Mouse (Mus musculus) lung, postnatal 0 days (tissue): ENCODE results near the gene Igf2bp1. TPM values are rescaled to one million over a fixed set of nuclear protein-coding genes. Genes with fewer than 3 reads are reported as not detected.
A peak's percentile ranks its signal among the peaks of the same experiment; 100 is the strongest.

Experiments
- ATAC-seq: fragments of 200-750 bp; cut with Nextera tagmentation; 2 replicates; pipeline ENCODE4 v1.8.0; 2017; ENCODE audit warnings: moderate library complexity
- DNase-seq: peaks from one replicate; pipeline ENCODE4 v3.0.0-alpha.2; 2016; ENCODE audit warnings: low spot score
- H3K27ac ChIP-seq: fragments of 300-500 bp; sonication (generic); 2 replicates; pipeline ENCODE4 v1.5.1; 2014; ENCODE audit warnings: antibody characterized with exemption, mild to moderate bottlenecking, low read length, mixed read lengths
- H3K27me3 ChIP-seq: fragments of 300-500 bp; sonication (generic); replicated peaks from 2 replicates; pipeline ENCODE4 v1.6.1; 2014; ENCODE audit warnings: low read length, mixed read lengths; ENCODE audit not compliant: insufficient read depth
- H3K36me3 ChIP-seq: fragments of 300-500 bp; sonication (generic); 2 replicates; pipeline ENCODE4 v1.6.1; 2014; ENCODE audit warnings: low read length, mixed read lengths; ENCODE audit not compliant: insufficient read depth
- H3K4me1 ChIP-seq: fragments of 300-500 bp; sonication (generic); 2 replicates; pipeline ENCODE4 v1.6.1; 2014; ENCODE audit warnings: antibody characterized with exemption, low read depth, low read length, mixed read lengths; ENCODE audit not compliant: insufficient read depth
- H3K4me2 ChIP-seq: fragments of 300-500 bp; sonication (generic); replicated peaks from 2 replicates; pipeline ENCODE4 v1.6.1; 2014; ENCODE audit warnings: low read depth, mild to moderate bottlenecking, low read length, moderate library complexity, mixed read lengths
- H3K4me3 ChIP-seq: fragments of 300-500 bp; sonication (generic); 2 replicates; pipeline ENCODE4 v1.5.1; 2014; ENCODE audit warnings: low read depth, low read length
- H3K9ac ChIP-seq: fragments of 300-500 bp; sonication (generic); replicated peaks from 2 replicates; pipeline ENCODE4 v1.6.1; 2014; ENCODE audit warnings: low read depth, mild to moderate bottlenecking
- H3K9me3 ChIP-seq: fragments of 300-500 bp; sonication (generic); 2 replicates; pipeline ENCODE4 v1.6.1; 2016; ENCODE audit warnings: low read length, mixed read lengths
- CTCF ChIP-seq: IDR thresholded peaks from 2 replicates; pipeline ENCODE4 v1.5.1; 2016; ENCODE audit warnings: antibody characterized with exemption, mild to moderate bottlenecking
- EP300 ChIP-seq: IDR thresholded peaks from 2 replicates; pipeline ENCODE4 v1.6.1; 2016; ENCODE audit warnings: antibody characterized with exemption, mild to moderate bottlenecking, control low read depth
- WGBS: fragments of 180-500 bp; shearing (Covaris S2); extraction: QIAGEN DNeasy Blood & Tissue Kit; methylation state at CpG from one replicate; pipeline ENCODE4 v1.1.7; 2014; 5-methylcytosine and 5-hydroxymethylcytosine counted together
- polyA plus RNA-seq: library from polyadenylated mRNA; unstranded; fragments of >200 nt; fragmentation: Nextera tagmentation; extraction: Ambion mirVana; gene quantifications from 2 replicates; pipeline ENCODE4 v1.2.1, GENCODE M21; 2015

Gene Igf2bp1
- polyA plus RNA-seq, 1 experiment from 2014 or later = 4.3 TPM

- TF ChIP-seq EP300 = no peak
- TF ChIP-seq CTCF = no peak
- peak overlapping the region; percentile 89 for H3K4me2 ChIP-seq
- 2% methylated on average over 31 of the region's 32 CpGs for WGBS
- peak overlapping the region; percentile 58 for H3K9ac ChIP-seq
- no peaks in the 10 kb centered on the region for H3K9me3 ChIP-seq
- DNase-seq = peak; percentile 43
- peaks cover 15% of the 10 kb centered on the region for H3K4me1 ChIP-seq
- H3K27me3 ChIP-seq = peaks cover 16% of the 10 kb centered on the region
- peak overlapping the region; percentile 74 for H3K4me3 ChIP-seq
- no peak for ATAC-seq
- peak overlapping the region; percentile 64 for H3K27ac ChIP-seq
- no peaks in the 10 kb centered on the region for H3K36me3 ChIP-seq
Measured at GRCm38 (mm10) chr11:96003969-96004792, 1.6 kb downstream of the Igf2bp1 start.

GRCm38 (mm10) chr11:96003100-96003900, 2.4 kb downstream of the Igf2bp1 start:
- ATAC-seq = no peak

GRCm38 (mm10) chr11:95994151-95994550, 11.6 kb downstream of the Igf2bp1 start:
- WGBS = 93% methylated on average over 8 of the region's 8 CpGs
- Histone ChIP-seq H3K27me3 (no peaks in the 10 kb centered on the region), H3K4me1 (peaks cover 9% of the 10 kb centered on the region)

More at GRCm38 (mm10) chr11:96003100-96003900, 2.4 kb downstream of the Igf2bp1 start:
- WGBS = 10% methylated on average over 12 of the region's 12 CpGs
- 0 out of 2 replicates have a peak overlapping the region, but pooled peaks have one; percentile 89 for H3K4me2 ChIP-seq
- H3K4me3 ChIP-seq = no peak overlapping the region; the same call in 1 of the 2 replicates
- no peak for DNase-seq
- no peak for TF ChIP-seq EP300
- no peak for TF ChIP-seq CTCF
- H3K27ac ChIP-seq = no peak overlapping the region
- H3K9me3 ChIP-seq = no peaks in the 10 kb centered on the region
- no peak overlapping the region for H3K9ac ChIP-seq
- H3K27me3 ChIP-seq = peaks cover 16% of the 10 kb centered on the region
- H3K36me3 ChIP-seq = no peaks in the 10 kb centered on the region
- peaks cover 15% of the 10 kb centered on the region for H3K4me1 ChIP-seq

GRCm38 (mm10) chr11:95990886-95991708, 14.6 kb downstream of the Igf2bp1 start:
- Histone ChIP-seq H3K27me3 (no peaks in the 10 kb centered on the region), H3K4me2 (peak overlapping the region; percentile 93), H3K4me3 (peak overlapping the region; percentile 47), H3K27ac (peak overlapping the region; percentile 43), H3K4me1 (peaks cover 18% of the 10 kb centered on the region), H3K9me3 (no peaks in the 10 kb centered on the region), H3K9ac (peak overlapping the region; percentile 82), H3K36me3 (no peaks in the 10 kb centered on the region)
- 14% methylated on average over 30 of the region's 49 CpGs for WGBS
- DNase-seq = peak; percentile 59
- TF ChIP-seq CTCF (no peak), EP300 (no peak)
- ATAC-seq = peak; percentile 53

More at GRCm38 (mm10) chr11:95994151-95994550, 11.6 kb downstream of the Igf2bp1 start:
- Histone ChIP-seq H3K9me3 (no peaks in the 10 kb centered on the region), H3K9ac (no peak overlapping the region), H3K36me3 (no peaks in the 10 kb centered on the region), H3K27ac (no peak overlapping the region), H3K4me2 (no peak overlapping the region), H3K4me3 (no peak overlapping the region)
- DNase-seq = no peak
- TF ChIP-seq CTCF (peak; percentile 26), EP300 (no peak)
- no peak for ATAC-seq

DNA sequence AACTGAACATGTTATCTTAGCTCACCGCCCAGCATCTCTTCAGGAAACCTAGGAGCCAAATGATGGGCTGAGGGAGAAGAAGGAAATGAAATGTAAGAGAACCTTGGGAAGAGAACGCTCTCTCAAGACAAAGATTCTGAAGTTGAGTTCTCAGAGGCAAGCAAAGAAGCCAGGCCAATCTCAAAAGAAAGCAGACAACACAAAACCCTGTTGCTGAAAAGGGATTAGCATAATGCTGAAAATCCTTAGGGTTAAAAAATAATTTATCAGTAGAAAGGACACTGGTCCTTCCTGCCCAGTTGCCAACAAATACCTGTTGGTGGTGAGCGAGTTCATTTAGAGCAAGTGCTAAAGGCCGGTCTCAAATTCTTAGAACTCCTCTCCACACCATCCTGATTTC, 15.3 kb downstream of the Igf2bp1 start:
- H3K9ac ChIP-seq = no peak overlapping the region
- DNase-seq (no peak), ATAC-seq (no peak)
- no peak overlapping the region for H3K27ac ChIP-seq
- H3K27me3 ChIP-seq = no peaks in the 10 kb centered on the region
- WGBS = 72% methylated on average over 4 of the region's 4 CpGs
- H3K36me3 ChIP-seq = no peaks in the 10 kb centered on the region
- H3K4me3 ChIP-seq = peak overlapping the region; percentile 47; the same call in 1 of the 2 replicates
- H3K4me2 ChIP-seq = peak overlapping the region; percentile 93
- TF ChIP-seq CTCF (no peak), EP300 (no peak)
- no peaks in the 10 kb centered on the region for H3K9me3 ChIP-seq
- H3K4me1 ChIP-seq = peaks cover 18% of the 10 kb centered on the region
